Mouse (Mus musculus): ENCODE data around the gene Scrn1. TPM values are rescaled to one million over a fixed set of nuclear protein-coding genes. Genes with fewer than 3 reads are reported as not detected.

Gene Scrn1
- total RNA-seq, 2 experiments from 2014 or later: 143 to 145 TPM

GRCm38 (mm10) chr6:54540252-54540887, 25.9 kb downstream of the Scrn1 start:
- DNase-seq (ENCODE audit: low spot score in 2 of 2): no peak
- intact Hi-C loops (cut with DNase I): no loop called here

- no peak for DNase-seq (ENCODE audit: low spot score in 2 of 2)
- intact Hi-C loops (cut with DNase I): no loop called here
Observed at GRCm38 (mm10) chr6:54539396-54539795, 26.9 kb downstream of the Scrn1 start.

- intact Hi-C loops (cut with DNase I): no loop called here
- peak in 1 of 2 experiments; percentile 78 for DNase-seq (ENCODE audit: low spot score in 2 of 2)
Observed at GRCm38 (mm10) chr6:54538773-54539173, 27.5 kb downstream of the Scrn1 start.

- DNase-seq (ENCODE audit: low spot score in 2 of 2): no peak
- intact Hi-C loops (cut with DNase I): no loop called here
Observed at GRCm38 (mm10) chr6:54537053-54537452, 29.2 kb downstream of the Scrn1 start.

- no peak for DNase-seq (ENCODE audit: low spot score in 2 of 2)
- intact Hi-C loops (cut with DNase I): no loop called here
Observed at GRCm38 (mm10) chr6:54535485-54535884, 30.8 kb downstream of the Scrn1 start.

- peak; percentile 55 to 82 for DNase-seq (ENCODE audit: low spot score in 2 of 2)
- intact Hi-C loops (cut with DNase I): no loop called here
Observed at GRCm38 (mm10) chr6:54531048-54531481, 35.2 kb downstream of the Scrn1 start.

GRCm38 (mm10) chr6:54530182-54530581, 36.1 kb downstream of the Scrn1 start:
- intact Hi-C loops (cut with DNase I): no loop called here

GRCm38 (mm10) chr6:54528666-54529065, 37.6 kb downstream of the Scrn1 start:
- no peak for DNase-seq (ENCODE audit: low spot score in 2 of 2)
- intact Hi-C loops (cut with DNase I): no loop called here

More at GRCm38 (mm10) chr6:54530182-54530581, 36.1 kb downstream of the Scrn1 start:
- DNase-seq (ENCODE audit: low spot score in 2 of 2): no peak

GRCm38 (mm10) chr6:54518758-54519157, 47.5 kb downstream of the Scrn1 start:
- intact Hi-C loops (cut with DNase I): no loop called here
- peak in 1 of 2 experiments; percentile 59 for DNase-seq (ENCODE audit: low spot score in 2 of 2)

- intact Hi-C loops (cut with DNase I): no loop called here
- no peak for DNase-seq (ENCODE audit: low spot score in 2 of 2)
Observed at GRCm38 (mm10) chr6:54516512-54517134, 49.7 kb downstream of the Scrn1 start.

GRCm38 (mm10) chr6:54512256-54512655, 54.0 kb downstream of the Scrn1 start:
- DNase-seq (ENCODE audit: low spot score in 2 of 2): no peak
- intact Hi-C loops (cut with DNase I): no loop called here

- intact Hi-C loops (cut with DNase I): no loop called here
- no peak for DNase-seq (ENCODE audit: low spot score in 2 of 2)
Observed at GRCm38 (mm10) chr6:54509264-54509663, 57.0 kb downstream of the Scrn1 start.

- intact Hi-C loops (cut with DNase I): no loop called here
- no peak for DNase-seq (ENCODE audit: low spot score in 2 of 2)
Observed at GRCm38 (mm10) chr6:54508256-54508793, 58.0 kb downstream of the Scrn1 start.

GRCm38 (mm10) chr6:54507808-54508207, 58.5 kb downstream of the Scrn1 start:
- DNase-seq (ENCODE audit: low spot score in 2 of 2): no peak
- intact Hi-C loops (cut with DNase I): loop anchor here (1.0 kb wide), 1 partner anchor 116 kb away; no protein-coding TSS in a partner anchor

GRCm38 (mm10) chr6:54507002-54507401, 59.3 kb downstream of the Scrn1 start:
- DNase-seq (ENCODE audit: low spot score in 2 of 2): peak; percentile 51 to 74
- intact Hi-C loops (cut with DNase I): loop anchor here (1.0 kb wide), 1 partner anchor 115 kb away; no protein-coding TSS in a partner anchor

GRCm38 (mm10) chr6:54506318-54506717, 60.0 kb downstream of the Scrn1 start:
- DNase-seq (ENCODE audit: low spot score in 2 of 2): peak in 1 of 2 experiments; percentile 40
- intact Hi-C loops (cut with DNase I): no loop called here

- no peak for DNase-seq (ENCODE audit: low spot score in 2 of 2)
- intact Hi-C loops (cut with DNase I): no loop called here
Observed at GRCm38 (mm10) chr6:54502661-54503115, 63.6 kb downstream of the Scrn1 start.

GRCm38 (mm10) chr6:54496214-54496613, 70.1 kb downstream of the Scrn1 start:
- no peak for DNase-seq (ENCODE audit: low spot score in 2 of 2)
- intact Hi-C loops (cut with DNase I): no loop called here

GRCm38 (mm10) chr6:54494612-54495398, 71.5 kb downstream of the Scrn1 start:
- intact Hi-C loops (cut with DNase I): no loop called here

GRCm38 (mm10) chr6:54494097-54494496, 72.2 kb downstream of the Scrn1 start:
- intact Hi-C loops (cut with DNase I): no loop called here
- no peak for DNase-seq (ENCODE audit: low spot score in 2 of 2)

More at GRCm38 (mm10) chr6:54494612-54495398, 71.5 kb downstream of the Scrn1 start:
- DNase-seq (ENCODE audit: low spot score in 2 of 2): no peak

All from left cerebral cortex, postnatal 25 days (tissue).